Mouse (Mus musculus) kidney, adult 10 weeks (tissue): ENCODE results near the gene Rtl6. TPM values are rescaled to one million over a fixed set of nuclear protein-coding genes. Genes with fewer than 3 reads are reported as not detected.

Source experiments
- polyA plus RNA-seq: library from polyadenylated mRNA; stranded (reverse); fragments of 350-450 nt; fragmentation: Illumina TruSeq; extraction: RNeasy Lipid Tissue Mini Kit (QIAGEN cat#74804); gene quantifications from one replicate; pipeline ENCODE4 v1.2.3, GENCODE M21; 2014; ENCODE audit warnings: low read depth, low replicate concordance

The Rtl6 gene
- polyA plus RNA-seq = 1.3 TPM

GRCm38 (mm10) chr15:84557189-84557921 is at the start of gene Rtl6:
Gene Rtl6 (minus strand): TSS chr15:84557823.

Other genes starting within 250 kb of the Rtl6 start
- not detected for gene Parvg, start 233.8 kb downstream of the Rtl6 start, polyA plus RNA-seq
- 0.28 TPM for gene Shisal1, start 110.7 kb downstream of the Rtl6 start, polyA plus RNA-seq
- gene Prr5, start 111.8 kb upstream of the Rtl6 start, polyA plus RNA-seq = 1.1 TPM
- gene Arhgap8, start 162.2 kb upstream of the Rtl6 start, polyA plus RNA-seq = 0.40 TPM